Mouse (Mus musculus) forebrain, embryonic 11.5 days (tissue): ENCODE data around the gene Dennd4b. TPM values are rescaled to one million over a fixed set of nuclear protein-coding genes. Genes with fewer than 3 reads are reported as not detected.
A peak's percentile ranks its signal among the peaks of the same experiment; 100 is the strongest.
"Not testable (repeated sequence)": the region's sequence is repeated elsewhere in the genome, so short reads cannot be mapped to it uniquely, and the experiment has no call there.

Experiments used
- ATAC-seq: fragments of 200-750 bp; cut with Nextera tagmentation; replicated peaks from 2 replicates; pipeline ENCODE4 v1.8.0; 2017; ENCODE audit warnings: moderate TSS enrichment; ENCODE audit not compliant: low FRiP score
- DNase-seq: peaks from one replicate; pipeline ENCODE4 v3.0.0-alpha.2; 2017; ENCODE audit warnings: low spot score
- H3K27ac ChIP-seq: fragments of 300-500 bp; sonication (generic); 2 replicates; pipeline ENCODE4 v1.5.1; 2014; ENCODE audit warnings: low read depth, low read length
- H3K27me3 ChIP-seq: fragments of 300-500 bp; sonication (generic); 2 replicates; pipeline ENCODE4 v1.6.1; 2014; ENCODE audit warnings: mild to moderate bottlenecking, low read length, mixed read lengths; ENCODE audit not compliant: control insufficient read depth, insufficient read depth
- H3K36me3 ChIP-seq: fragments of 300-500 bp; sonication (generic); 2 replicates; pipeline ENCODE4 v1.6.1; 2014; ENCODE audit warnings: mild to moderate bottlenecking, low read length, moderate library complexity, mixed read lengths; ENCODE audit not compliant: control insufficient read depth, insufficient read depth
- H3K4me1 ChIP-seq: fragments of 300-500 bp; sonication (generic); replicated peaks from 2 replicates; pipeline ENCODE4 v1.6.1; 2014; ENCODE audit warnings: low read length, mixed read lengths; ENCODE audit not compliant: control insufficient read depth, insufficient read depth
- H3K4me2 ChIP-seq: fragments of 300-500 bp; sonication (generic); 2 replicates; pipeline ENCODE4 v1.6.1; 2014; ENCODE audit warnings: low read depth, mild to moderate bottlenecking, low read length, moderate library complexity, mixed read lengths; ENCODE audit not compliant: severe bottlenecking
- H3K4me3 ChIP-seq: fragments of 300-500 bp; sonication (generic); 2 replicates; pipeline ENCODE4 v1.5.1; 2014; ENCODE audit warnings: low read depth, low read length
- H3K9ac ChIP-seq: fragments of 300-500 bp; sonication (generic); 2 replicates; pipeline ENCODE4 v1.6.1; 2014; ENCODE audit warnings: low read length
- H3K9me3 ChIP-seq: fragments of 300-500 bp; sonication (generic); 2 replicates; pipeline ENCODE4 v1.6.1; 2016; ENCODE audit warnings: low read length, mixed read lengths; ENCODE audit not compliant: control insufficient read depth
- WGBS: fragments of 180-500 bp; shearing (Covaris S2); extraction: QIAGEN DNeasy Blood & Tissue Kit; methylation state at CpG from one replicate; pipeline ENCODE4 v1.1.7; 2014; 5-methylcytosine and 5-hydroxymethylcytosine counted together
- polyA plus RNA-seq: library from polyadenylated mRNA; unstranded; fragments of >200 nt; fragmentation: Nextera tagmentation; extraction: Ambion mirVana; gene quantifications from 2 replicates; pipeline ENCODE4 v1.2.1, GENCODE M21; 2014

Dennd4b gene
- polyA plus RNA-seq, 1 experiment from 2014 or later = 7.0 TPM

DNA sequence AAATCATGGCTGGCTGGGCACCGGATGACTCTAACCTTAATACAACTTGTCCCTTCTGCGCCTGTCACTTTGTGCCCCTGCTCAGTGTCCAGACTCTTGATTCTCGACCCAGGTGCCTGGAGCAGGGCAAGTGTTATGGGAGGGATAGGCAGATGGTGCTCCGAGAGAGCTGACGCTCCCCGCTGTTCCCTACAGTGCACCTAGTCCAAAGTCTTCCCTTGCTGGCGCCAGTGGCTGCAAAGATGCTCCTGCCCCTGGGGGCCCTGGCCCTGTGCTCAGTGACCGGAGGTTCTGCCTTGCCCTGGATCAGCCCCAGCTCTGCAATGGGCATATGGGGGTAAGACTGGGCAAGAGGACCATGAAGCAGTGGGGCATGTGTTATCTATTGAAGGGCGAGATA is 12.8 kb downstream of the Dennd4b start:
- Histone ChIP-seq H3K4me3 (no peak overlapping the region), H3K4me2 (no peak overlapping the region), H3K9me3 (no peaks in the 10 kb centered on the region), H3K27ac (no peak overlapping the region), H3K9ac (no peak overlapping the region), H3K36me3 (no peaks in the 10 kb centered on the region; the same call in 1 of the 2 replicates), H3K27me3 (no peaks in the 10 kb centered on the region), H3K4me1 (no peaks in the 10 kb centered on the region)
- ATAC-seq (no peak), DNase-seq (no peak)
- 92% methylated on average over 9 of the region's 9 CpGs for WGBS

- H3K4me3 ChIP-seq = no peak overlapping the region
- H3K4me2 ChIP-seq = no peak overlapping the region
- H3K27ac ChIP-seq = no peak overlapping the region
- no peak for ATAC-seq
- no peak overlapping the region for H3K9ac ChIP-seq
- no peak for DNase-seq
- no peaks in the 10 kb centered on the region for H3K9me3 ChIP-seq
- no peaks in the 10 kb centered on the region for H3K4me1 ChIP-seq
- no peaks in the 10 kb centered on the region; the same call in 1 of the 2 replicates for H3K36me3 ChIP-seq
- 95% methylated on average over 10 of the region's 10 CpGs for WGBS
- H3K27me3 ChIP-seq = no peaks in the 10 kb centered on the region
Observed at GRCm38 (mm10) chr3:90278211-90278610, 13.2 kb downstream of the Dennd4b start.

- 94% methylated on average over 9 of the region's 9 CpGs for WGBS
- no peaks in the 10 kb centered on the region; the same call in 1 of the 2 replicates for H3K36me3 ChIP-seq
- H3K4me3 ChIP-seq = no peak overlapping the region
- no peak overlapping the region for H3K9ac ChIP-seq
- no peaks in the 10 kb centered on the region for H3K9me3 ChIP-seq
- H3K4me1 ChIP-seq = no peaks in the 10 kb centered on the region
- H3K27me3 ChIP-seq = no peaks in the 10 kb centered on the region
- no peak overlapping the region for H3K4me2 ChIP-seq
- no peak overlapping the region for H3K27ac ChIP-seq
- DNase-seq (no peak), ATAC-seq (no peak)
Observed at GRCm38 (mm10) chr3:90279216-90279615, 14.2 kb downstream of the Dennd4b start.

- no peak overlapping the region for H3K9ac ChIP-seq
- H3K4me3 ChIP-seq = no peak overlapping the region
- no peak overlapping the region for H3K4me2 ChIP-seq
- no peaks in the 10 kb centered on the region; the same call in 1 of the 2 replicates for H3K36me3 ChIP-seq
- WGBS = 95% methylated on average over 7 of the region's 7 CpGs
- no peaks in the 10 kb centered on the region for H3K27me3 ChIP-seq
- H3K27ac ChIP-seq = no peak overlapping the region
- H3K9me3 ChIP-seq = no peaks in the 10 kb centered on the region
- H3K4me1 ChIP-seq = no peaks in the 10 kb centered on the region
- ATAC-seq (no peak), DNase-seq (no peak)
Observed at GRCm38 (mm10) chr3:90279743-90280142, 14.8 kb downstream of the Dennd4b start.

- no peak for ATAC-seq
- Histone ChIP-seq H3K9me3 (no peaks in the 10 kb centered on the region), H3K9ac (no peak overlapping the region), H3K4me1 (no peaks in the 10 kb centered on the region), H3K4me2 (no peak overlapping the region), H3K36me3 (no peaks in the 10 kb centered on the region; the same call in 1 of the 2 replicates), H3K27me3 (no peaks in the 10 kb centered on the region), H3K27ac (no peak overlapping the region), H3K4me3 (no peak overlapping the region)
- no peak for DNase-seq
- WGBS = 86% methylated on average over 9 of the region's 9 CpGs
Observed at GRCm38 (mm10) chr3:90280708-90281107, 15.7 kb downstream of the Dennd4b start.

DNA sequence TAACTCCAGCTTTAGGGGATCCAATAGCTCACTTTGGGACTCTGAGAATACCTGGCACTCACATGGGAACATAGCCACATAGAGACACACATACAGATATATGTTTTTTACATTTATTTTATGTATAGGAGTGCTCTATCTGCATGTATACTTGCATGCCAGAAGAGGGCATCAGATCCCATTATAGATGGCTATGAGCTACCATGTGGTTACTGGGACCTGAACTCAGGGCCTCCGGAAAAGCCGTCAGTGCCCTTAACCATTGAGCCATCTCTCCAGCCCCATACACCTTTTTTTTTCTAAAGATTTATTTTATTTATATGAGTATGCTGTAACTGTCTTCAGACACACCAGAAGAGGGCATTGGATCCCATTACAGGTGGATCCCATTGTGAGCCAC is 19.2 kb downstream of the Dennd4b start:
- no peak for DNase-seq
- no peaks in the 10 kb centered on the region for H3K4me1 ChIP-seq
- no peaks in the 10 kb centered on the region for H3K27me3 ChIP-seq
- H3K36me3 ChIP-seq = no peaks in the 10 kb centered on the region; the same call in 1 of the 2 replicates
- H3K9me3 ChIP-seq = no peaks in the 10 kb centered on the region
- no peak overlapping the region for H3K9ac ChIP-seq
- no peak overlapping the region for H3K27ac ChIP-seq
- no peak overlapping the region for H3K4me3 ChIP-seq
- WGBS = 96% methylated on average over 2 of the region's 2 CpGs
- no peak for ATAC-seq
- H3K4me2 ChIP-seq = no peak overlapping the region

GRCm38 (mm10) chr3:90289403-90289802 is 24.4 kb downstream of the Dennd4b start:
- not testable (repeated sequence) for H3K9ac ChIP-seq, H3K27me3 ChIP-seq, H3K4me1 ChIP-seq, H3K4me2 ChIP-seq, H3K36me3 ChIP-seq, DNase-seq, H3K4me3 ChIP-seq, H3K27ac ChIP-seq, ATAC-seq, H3K9me3 ChIP-seq
- WGBS = 79% methylated on average over 2 of the region's 3 CpGs

GRCm38 (mm10) chr3:90290602-90291001 is 25.6 kb downstream of the Dennd4b start:
- no peaks in the 10 kb centered on the region for H3K9me3 ChIP-seq
- WGBS = 91% methylated on average over 1 of the region's 1 CpGs
- DNase-seq (no peak), ATAC-seq (no peak)
- no peaks in the 10 kb centered on the region for H3K36me3 ChIP-seq
- H3K4me2 ChIP-seq = no peak overlapping the region
- H3K27me3 ChIP-seq = no peaks in the 10 kb centered on the region
- no peak overlapping the region for H3K27ac ChIP-seq
- no peaks in the 10 kb centered on the region; the same call in 1 of the 2 replicates for H3K4me1 ChIP-seq
- H3K9ac ChIP-seq = no peak overlapping the region
- H3K4me3 ChIP-seq = no peak overlapping the region

DNA sequence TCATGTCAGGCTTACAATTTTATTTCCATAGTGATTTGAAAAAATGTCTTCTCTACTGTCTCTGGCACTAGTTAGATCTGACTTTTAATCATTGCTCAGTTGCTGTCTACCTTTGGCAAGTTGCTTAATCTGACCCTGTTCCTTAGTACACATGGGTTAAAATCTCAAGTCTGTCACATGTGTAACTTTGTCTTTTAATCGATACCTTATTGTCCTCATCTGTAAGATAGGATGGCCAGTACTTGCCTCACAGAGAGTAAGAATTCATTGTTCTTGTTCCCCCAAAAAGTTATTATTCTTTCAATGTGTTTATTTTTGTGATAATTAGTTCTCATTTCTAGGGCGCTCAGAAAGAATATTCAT is 27.0 kb downstream of the Dennd4b start:
- Histone ChIP-seq H3K4me3 (peak overlapping the region; percentile 56), H3K4me2 (peak overlapping the region; percentile 67), H3K9me3 (no peaks in the 10 kb centered on the region), H3K36me3 (no peaks in the 10 kb centered on the region), H3K27ac (peak overlapping the region; percentile 91), H3K27me3 (no peaks in the 10 kb centered on the region), H3K9ac (peak overlapping the region; percentile 81), H3K4me1 (no peaks in the 10 kb centered on the region; the same call in 1 of the 2 replicates)
- DNase-seq = no peak
- 38% methylated on average over 2 of the region's 2 CpGs for WGBS
- no peak for ATAC-seq
